Mouse (Mus musculus): ENCODE measurements around the gene Mapk8ip2. TPM values are rescaled to one million over a fixed set of nuclear protein-coding genes. Genes with fewer than 3 reads are reported as not detected.

Gene Mapk8ip2
- total and polyA plus RNA-seq, 3 experiments, result 0.04 TPM; not detected in 2

DNA sequence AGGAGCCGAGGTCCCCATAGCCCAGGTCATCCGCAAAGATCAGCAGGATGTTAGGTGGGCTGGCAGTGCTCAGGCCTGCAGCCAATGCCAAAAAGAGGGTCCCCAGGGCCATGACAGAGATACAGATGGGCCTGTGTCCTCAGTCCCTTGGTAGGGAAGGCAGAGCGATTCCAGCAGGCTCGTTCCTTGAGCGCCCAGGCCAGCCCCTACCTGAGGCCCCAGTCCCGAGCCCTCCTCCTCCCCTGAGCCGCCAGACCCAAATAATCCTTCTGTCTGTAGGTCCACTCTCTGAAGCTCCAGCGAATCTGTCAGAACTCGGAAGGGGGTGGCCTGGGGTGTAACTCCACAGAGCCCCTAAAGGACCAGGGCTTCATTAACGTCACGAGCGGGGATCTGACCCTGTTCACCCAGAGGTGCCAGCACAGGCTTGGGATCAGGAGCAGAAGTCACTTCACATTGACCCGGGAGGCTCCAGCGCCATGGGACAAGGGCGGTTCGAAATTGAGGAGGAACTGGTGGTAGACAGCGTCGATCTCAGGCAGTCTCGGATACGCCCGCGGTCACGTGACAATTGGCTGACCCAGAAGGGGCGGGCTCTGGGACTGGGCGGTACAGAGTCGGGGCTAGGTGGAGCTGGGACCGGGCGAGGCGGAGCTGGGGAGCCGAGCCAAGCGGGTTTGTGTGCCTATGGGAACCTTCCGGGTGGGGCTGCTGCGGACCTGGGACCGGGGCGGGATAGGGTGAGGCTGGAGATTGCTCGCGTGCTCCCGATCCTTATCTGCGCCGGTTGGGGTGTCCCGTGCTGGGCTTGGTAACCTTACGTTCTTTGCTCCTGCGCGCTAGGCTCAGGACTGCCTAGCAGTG lies 22.1 kb downstream of the Mapk8ip2 start (continued):
- no peak for TF ChIP-seq ZNF384 (IDR thresholded peaks at IDR 0.05; ENCODE audit: low read depth, low read length)
- TF ChIP-seq TCF12 (IDR thresholded peaks at IDR 0.05; ENCODE audit: low read depth, low read length), result peak; percentile 78
- no peak for TF ChIP-seq IRF4 (IDR thresholded peaks at IDR 0.05; ENCODE audit: low read depth, low read length)
- TF ChIP-seq E2F4 (IDR thresholded peaks at IDR 0.05; ENCODE audit: insufficient replicate concordance, low read depth, low read length), result no peak

- no peak for TF ChIP-seq EP300 (IDR thresholded peaks at IDR 0.05; ENCODE audit: low read length)
- TF ChIP-seq GABPA (IDR thresholded peaks at IDR 0.05; ENCODE audit: insufficient replicate concordance, low read depth, low read length), result no peak
- TF ChIP-seq ELF1 (IDR thresholded peaks at IDR 0.05; ENCODE audit: low read depth, low read length), result peak; percentile 42
- TF ChIP-seq MYC (IDR thresholded peaks at IDR 0.05; ENCODE audit: low read depth, low read length), result no peak
- 0 out of 2 replicates have a peak, but pooled peaks have one; percentile 0 for TF ChIP-seq SIN3A (IDR thresholded peaks at IDR 0.05; ENCODE audit: low read length)
- TF ChIP-seq NELFE (IDR thresholded peaks at IDR 0.05; ENCODE audit: low read depth, low read length), result 0 out of 2 replicates have a peak, but pooled peaks have one; percentile 3
- no peak for TF ChIP-seq ZC3H11A (IDR thresholded peaks at IDR 0.05; ENCODE audit: low read depth, low read length)
- TF ChIP-seq MXI1 (IDR thresholded peaks at IDR 0.05; ENCODE audit: low read depth, low read length), result no peak
- no peak for TF ChIP-seq IRF4 (IDR thresholded peaks at IDR 0.05; ENCODE audit: low read depth, low read length)
- TF ChIP-seq USF1 (IDR thresholded peaks at IDR 0.05; ENCODE audit: low read depth, low read length), result no peak
- TF ChIP-seq RCOR1 (conservative IDR thresholded peaks at IDR 0.05; ENCODE audit: low read depth, low read length), result no peak
- in situ Hi-C loops (cut with MboI; ENCODE audit: low pct_ligation_motif_present, low pct_unique_long_range_greater_than_20kb, low sequenced_read_pairs), result loop anchor here (5.0 kb wide), 1 partner anchor 56 kb away; no protein-coding TSS in a partner anchor
- Histone ChIP-seq H3K36me3 (replicated peaks in 1 of 2; ENCODE audit: control insufficient read depth in 1 of 2, insufficient read depth in 1 of 2, low read length in 1 of 2) (peaks cover 2 to 36% of the 10 kb centered on the region in 2 experiments), H3K4me1 (ENCODE audit: control insufficient read depth in 1 of 2, insufficient read depth in 2 of 2) (peaks cover 11 to 29% of the 10 kb centered on the region in 2 experiments), H3K9ac (ENCODE audit: insufficient read depth, low read depth) (peak overlapping the region; percentile 33), H3K4me2 (ENCODE audit: insufficient read depth, low read depth, poor library complexity, severe bottlenecking) (peak overlapping the region; percentile 45), H3K4me3 (replicated peaks in 1 of 3; ENCODE audit: low read depth in 2 of 3, low read length in 2 of 3, poor library complexity in 1 of 3) (peak overlapping the region; percentile 63 to 95 (median 71)), H3K9me3 (replicated peaks; ENCODE audit: low read length) (no peaks in the 10 kb centered on the region), H3K79me2 (replicated peaks; ENCODE audit: control insufficient read depth, extremely low read depth, insufficient read depth, poor library complexity, severe bottlenecking) (no peaks in the 10 kb centered on the region), H3K27me3 (replicated peaks) (no peaks in the 10 kb centered on the region), H3K27ac (ENCODE audit: insufficient read depth, low read depth) (no peak overlapping the region)
- dilution Hi-C loops (cut with MboI; ENCODE audit: extremely low pct_ligation_motif_present, extremely low pct_unique_long_range_greater_than_20kb, low sequenced_read_pairs), result no loop called here
- DNase-seq (ENCODE audit: extremely low read depth), result peak; percentile 45
These were observed 22.7 kb downstream of the Mapk8ip2 start for GRCm38 (mm10) chr15:89476475-89476815.

DNA sequence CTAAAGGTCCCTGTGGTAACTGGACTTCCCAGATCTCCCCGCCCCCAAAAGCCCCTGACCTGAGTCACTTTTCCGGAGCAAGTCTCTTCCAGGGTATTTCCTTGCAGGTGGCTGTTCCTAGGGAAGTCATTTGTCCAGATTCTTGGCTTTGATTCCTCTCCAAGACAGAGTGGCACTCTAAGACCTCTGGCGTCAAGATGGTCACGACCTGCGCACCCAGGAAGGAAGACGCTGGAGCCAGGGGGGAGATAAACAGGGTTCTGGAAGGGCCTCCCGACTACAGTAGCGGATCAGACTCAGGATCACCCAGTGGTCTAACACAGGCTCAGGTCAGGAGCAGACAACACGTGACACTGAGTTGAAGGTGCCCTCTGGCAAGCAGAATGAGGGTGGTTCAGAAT lies 23.4 kb downstream of the Mapk8ip2 start, which contains the start of gene Arsa:
TSS of gene Arsa (minus strand) at position 335 of the 401 bp plus-strand sequence.
- Histone ChIP-seq H3K9me3 (replicated peaks; ENCODE audit: low read length) (no peaks in the 10 kb centered on the region), H3K4me3 (replicated peaks in 1 of 3; ENCODE audit: low read depth in 2 of 3, low read length in 2 of 3, poor library complexity in 1 of 3) (peak within 1 kb of the TSS; percentile 63 to 95 (median 71)), H3K9ac (ENCODE audit: insufficient read depth, low read depth) (peak within 1 kb of the TSS; percentile 33), H3K36me3 (replicated peaks in 1 of 2; ENCODE audit: control insufficient read depth in 1 of 2, insufficient read depth in 1 of 2, low read length in 1 of 2) (peaks cover 2 to 36% of the 10 kb centered on the region in 2 experiments), H3K27ac (ENCODE audit: insufficient read depth, low read depth) (no peak within 1 kb of the TSS), H3K79me2 (replicated peaks; ENCODE audit: control insufficient read depth, extremely low read depth, insufficient read depth, poor library complexity, severe bottlenecking) (no peaks in the 10 kb centered on the region), H3K4me1 (ENCODE audit: control insufficient read depth in 1 of 2, insufficient read depth in 2 of 2) (peaks cover 11 to 29% of the 10 kb centered on the region in 2 experiments), H3K4me2 (ENCODE audit: insufficient read depth, low read depth, poor library complexity, severe bottlenecking) (peak within 1 kb of the TSS; percentile 45), H3K27me3 (replicated peaks) (no peaks in the 10 kb centered on the region)
- TF ChIP-seq KAT2A (IDR thresholded peaks at IDR 0.05; ENCODE audit: insufficient replicate concordance, low read length) (no peak), TCF12 (IDR thresholded peaks at IDR 0.05; ENCODE audit: low read depth, low read length) (no peak), MXI1 (IDR thresholded peaks at IDR 0.05; ENCODE audit: low read depth, low read length) (no peak), BHLHE40 (IDR thresholded peaks at IDR 0.05; ENCODE audit: low read depth, low read length) (no peak), POLR2A (IDR thresholded peaks at IDR 0.05; ENCODE audit: low read depth, low read length) (no peak), HCFC1 (IDR thresholded peaks at IDR 0.05; ENCODE audit: low read depth, low read length) (no peak), TBP (conservative IDR thresholded peaks at IDR 0.05; ENCODE audit: low read depth, low read length) (no peak), CHD1 (IDR thresholded peaks at IDR 0.05; ENCODE audit: low read depth, low read length) (no peak), MEF2A (IDR thresholded peaks at IDR 0.05; ENCODE audit: borderline replicate concordance, low read depth, low read length) (no peak), MAZ (IDR thresholded peaks at IDR 0.05; ENCODE audit: low read depth, low read length) (no peak), PAX5 (IDR thresholded peaks at IDR 0.05; ENCODE audit: low read length) (no peak), MYC (IDR thresholded peaks at IDR 0.05; ENCODE audit: low read depth, low read length) (no peak), CHD2 (IDR thresholded peaks at IDR 0.05; ENCODE audit: low read length) (no peak), NRF1 (IDR thresholded peaks at IDR 0.05; ENCODE audit: low read depth, low read length) (no peak), RCOR1 (conservative IDR thresholded peaks at IDR 0.05; ENCODE audit: low read depth, low read length) (no peak), MAX (IDR thresholded peaks at IDR 0.05; ENCODE audit: low read length) (no peak), JUN (IDR thresholded peaks at IDR 0.05; ENCODE audit: insufficient read depth, low read depth, low read length) (no peak)
- dilution Hi-C loops (cut with MboI; ENCODE audit: extremely low pct_ligation_motif_present, extremely low pct_unique_long_range_greater_than_20kb, low sequenced_read_pairs) (no loop called here), in situ Hi-C loops (cut with MboI; ENCODE audit: low pct_ligation_motif_present, low pct_unique_long_range_greater_than_20kb, low sequenced_read_pairs) (loop anchor here (5.0 kb wide), 1 partner anchor 55 kb away; no protein-coding TSS in a partner anchor)
- DNase-seq (ENCODE audit: extremely low read depth), result no peak
